Mouse (Mus musculus) lung, postnatal 36 days (tissue): ENCODE results near the gene Gbe1.

Experiments used
- DNase-seq: peaks from one replicate; pipeline ENCODE4 v3.0.0; 2022; ENCODE audit warnings: mixed read lengths

The Gbe1 gene

DNA sequence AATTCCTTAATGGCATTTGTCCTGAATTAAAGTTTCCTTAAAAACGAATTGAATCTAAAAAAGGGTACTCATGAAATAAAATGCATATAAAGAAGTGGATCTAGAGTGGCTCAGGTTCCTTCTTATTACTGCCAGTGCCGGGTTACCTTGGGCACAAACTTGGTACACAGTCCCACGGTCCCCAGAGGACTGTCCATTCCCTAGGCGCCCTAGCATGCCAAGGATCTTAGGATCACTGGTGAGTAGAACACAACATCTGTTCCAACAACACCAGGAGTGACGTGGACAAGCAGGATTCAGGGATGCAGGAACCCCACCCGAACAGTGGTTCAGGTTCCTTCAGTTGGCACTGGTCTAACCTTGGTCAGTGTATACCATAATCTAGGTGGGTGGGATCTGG, 44.6 kb downstream of the Gbe1 start:
- DNase-seq = no peak

DNA sequence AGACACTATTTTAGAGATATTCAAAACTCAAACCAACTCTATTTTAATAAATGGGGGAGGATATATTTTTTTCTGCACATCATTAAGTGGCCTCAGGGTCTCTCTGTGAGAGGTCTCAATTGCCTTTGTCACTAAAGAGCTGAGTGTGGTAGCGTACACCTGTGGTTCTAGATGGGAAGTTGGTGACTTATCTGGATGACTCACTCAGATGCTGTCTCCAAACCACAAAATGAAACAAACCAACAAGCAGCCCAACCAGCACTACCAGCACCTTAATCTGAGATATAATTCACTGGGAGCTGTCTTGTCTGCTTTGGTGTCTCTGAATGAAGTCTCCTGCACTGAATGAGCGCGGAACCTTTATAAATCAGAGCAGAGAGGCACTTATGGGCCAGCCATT, 51.5 kb downstream of the Gbe1 start:
- no peak for DNase-seq

- DNase-seq = no peak
Measured at GRCm38 (mm10) chr16:70381045-70381444, 67.3 kb downstream of the Gbe1 start.

DNA sequence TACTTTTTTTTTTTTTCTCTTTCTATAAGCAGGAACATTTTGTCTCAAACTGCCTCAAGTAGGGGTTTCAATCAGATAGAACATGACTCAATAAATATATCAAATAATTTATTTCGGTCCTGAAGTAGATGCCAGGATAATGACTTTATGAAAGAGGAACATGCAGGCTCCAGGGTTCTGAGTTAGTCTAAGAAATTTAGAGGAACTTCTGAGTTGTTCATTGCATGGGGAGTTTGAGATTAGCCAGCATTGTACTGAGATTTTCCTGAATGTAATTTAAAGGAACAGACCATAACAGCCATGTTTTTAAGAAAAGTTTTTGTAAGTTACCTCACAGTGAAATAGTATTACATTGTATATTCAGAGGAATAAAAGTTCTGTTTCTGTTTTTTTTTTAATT, 71.7 kb downstream of the Gbe1 start:
- DNase-seq = no peak

- no peak for DNase-seq
Measured at GRCm38 (mm10) chr16:70387385-70387784, 73.6 kb downstream of the Gbe1 start.

DNA sequence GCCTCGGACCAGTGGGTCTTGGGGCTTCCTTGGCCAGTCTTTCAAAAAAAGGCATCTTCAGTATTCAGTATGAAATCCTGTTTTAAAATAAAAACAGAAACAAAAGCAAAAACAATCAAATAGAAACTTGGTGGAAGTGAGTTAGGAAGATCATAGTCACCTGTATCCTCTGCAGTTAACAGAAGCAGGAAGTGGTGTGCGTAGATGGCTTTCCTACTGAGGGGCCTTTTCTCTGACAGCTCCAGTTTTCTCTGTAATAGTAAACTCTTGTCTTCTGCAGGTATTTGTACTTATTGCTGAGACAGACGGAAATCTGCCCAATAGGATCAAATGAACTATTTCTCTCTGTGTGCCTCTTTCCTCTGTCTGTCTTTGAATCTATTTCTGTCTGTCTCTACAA, 81.5 kb downstream of the Gbe1 start:
- DNase-seq = no peak

DNA sequence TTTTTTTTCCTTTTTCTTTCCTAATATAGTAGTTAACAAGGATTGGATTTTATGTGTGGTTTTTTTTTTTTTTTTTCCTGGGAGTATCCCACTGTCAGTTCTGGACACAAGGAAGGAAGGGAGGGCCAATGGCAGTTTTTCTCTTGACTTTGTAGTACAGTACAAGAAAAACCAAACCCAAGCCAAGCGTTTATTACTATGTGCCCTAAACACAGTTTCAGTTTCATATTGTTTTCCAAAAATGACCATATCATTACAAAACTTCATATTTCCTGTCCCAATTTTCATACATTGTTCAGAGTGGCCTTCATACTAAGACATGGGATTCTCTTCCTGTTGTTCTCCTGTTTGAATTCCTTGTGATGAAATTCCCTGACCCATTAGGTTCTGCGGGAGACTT, 94.0 kb downstream of the Gbe1 start:
- DNase-seq = no peak

- no peak for DNase-seq
Measured at GRCm38 (mm10) chr16:70421077-70421476, 107.3 kb downstream of the Gbe1 start.

- no peak for DNase-seq
Measured at GRCm38 (mm10) chr16:70449520-70449919, 135.8 kb downstream of the Gbe1 start.

DNA sequence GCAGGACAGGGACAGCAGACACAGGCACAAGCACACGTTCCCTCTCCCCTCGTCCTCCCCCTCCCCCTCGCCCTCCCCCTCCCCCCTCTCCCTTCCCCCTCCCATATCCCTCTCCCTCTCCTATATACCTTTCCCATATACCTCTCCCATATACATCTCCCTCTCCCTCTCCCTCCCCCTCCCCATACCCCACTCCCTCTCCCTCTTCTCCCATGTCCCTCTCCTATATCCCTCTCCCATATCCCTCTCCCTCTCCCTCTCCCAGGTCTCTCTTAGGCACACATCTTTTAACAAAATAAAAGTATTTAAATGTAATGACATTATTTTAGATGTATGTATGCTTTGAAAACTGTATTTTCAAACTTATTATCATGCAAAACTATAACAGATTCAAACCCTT, 161.8 kb downstream of the Gbe1 start:
- no peak for DNase-seq

- DNase-seq = no peak
Measured at GRCm38 (mm10) chr16:70476161-70476560, 162.4 kb downstream of the Gbe1 start.

- DNase-seq = no peak
Measured at GRCm38 (mm10) chr16:70480494-70480893, 166.7 kb downstream of the Gbe1 start.

GRCm38 (mm10) chr16:70506457-70506856, 192.7 kb downstream of the Gbe1 start:
- DNase-seq = no peak

DNA sequence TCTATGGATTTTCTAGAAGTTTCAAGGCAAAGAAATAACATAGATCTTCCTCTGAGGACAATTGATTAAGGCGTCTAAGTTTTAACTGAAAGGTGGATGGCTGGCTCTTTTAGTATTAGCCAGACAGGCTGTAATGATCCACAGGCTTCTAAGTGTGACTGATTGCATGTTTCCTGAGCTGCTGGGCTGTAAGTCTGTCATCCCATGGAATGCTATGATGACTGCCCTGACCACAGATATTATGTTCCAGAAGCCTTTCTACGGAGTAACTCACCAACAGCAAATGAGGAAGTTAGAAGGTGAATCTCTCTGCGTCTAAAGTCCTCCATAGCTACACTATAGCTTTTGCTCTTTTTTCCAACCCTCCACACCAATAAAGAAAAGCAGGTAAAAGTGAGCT, 197.2 kb downstream of the Gbe1 start:
- no peak for DNase-seq

DNA sequence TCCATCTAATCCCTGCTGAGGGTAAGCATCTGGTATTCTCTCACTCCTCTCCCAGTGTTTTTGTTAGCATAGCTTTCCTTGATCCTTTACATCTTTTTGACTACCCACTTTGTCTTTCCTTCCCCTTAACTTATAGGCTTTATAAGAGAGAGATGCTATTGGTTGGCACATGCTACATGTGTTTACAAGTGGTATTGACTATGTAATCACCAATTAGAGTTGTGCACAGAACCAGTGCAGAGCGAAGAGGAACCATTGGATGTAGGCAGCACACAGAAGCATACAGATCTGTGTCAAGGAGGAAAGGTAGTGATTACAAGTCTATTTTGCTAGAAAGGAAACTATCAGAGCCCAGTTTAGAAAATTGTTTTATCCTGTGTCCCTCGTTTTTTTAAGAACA, 209.1 kb downstream of the Gbe1 start:
- no peak for DNase-seq

DNA sequence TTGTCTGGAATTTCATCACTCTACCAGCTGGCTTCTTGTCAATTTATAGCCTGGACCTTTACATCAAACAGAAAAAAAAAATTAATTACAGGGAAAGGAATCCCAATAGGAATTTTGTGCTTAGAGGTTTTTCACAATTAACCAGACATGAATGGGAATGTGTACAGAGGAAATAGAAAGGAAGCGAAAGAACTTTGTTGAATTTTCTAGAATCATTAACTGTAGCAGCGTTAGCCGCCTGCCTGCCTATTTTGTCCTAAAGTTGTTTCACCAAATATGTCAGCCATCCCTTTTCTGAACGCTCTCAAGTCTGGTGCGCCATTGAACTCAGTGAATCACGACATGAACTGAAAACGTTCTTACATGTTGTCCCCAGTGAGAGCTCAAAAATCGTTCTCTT, 209.8 kb downstream of the Gbe1 start:
- DNase-seq = no peak

DNA sequence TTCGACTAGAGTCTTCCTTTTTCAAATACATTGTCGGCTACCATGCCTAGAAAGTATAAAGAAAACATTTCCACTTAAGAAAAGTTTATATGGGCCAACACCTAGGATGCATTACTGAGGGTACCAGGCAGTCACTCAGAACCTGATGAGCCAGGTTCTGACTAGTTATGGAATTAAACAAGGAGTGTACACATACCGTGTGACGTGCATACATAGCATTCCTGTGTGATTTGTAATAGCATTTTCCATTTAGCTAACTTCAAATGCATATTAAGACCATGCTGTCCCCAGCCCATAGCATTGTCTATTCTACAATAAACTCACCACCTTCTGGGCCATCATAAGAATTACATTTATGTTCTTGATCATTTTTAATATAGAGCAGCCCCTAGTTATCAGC, 210.5 kb downstream of the Gbe1 start:
- no peak for DNase-seq

- DNase-seq = no peak
Measured at GRCm38 (mm10) chr16:70527224-70527623, 213.5 kb downstream of the Gbe1 start.

DNA sequence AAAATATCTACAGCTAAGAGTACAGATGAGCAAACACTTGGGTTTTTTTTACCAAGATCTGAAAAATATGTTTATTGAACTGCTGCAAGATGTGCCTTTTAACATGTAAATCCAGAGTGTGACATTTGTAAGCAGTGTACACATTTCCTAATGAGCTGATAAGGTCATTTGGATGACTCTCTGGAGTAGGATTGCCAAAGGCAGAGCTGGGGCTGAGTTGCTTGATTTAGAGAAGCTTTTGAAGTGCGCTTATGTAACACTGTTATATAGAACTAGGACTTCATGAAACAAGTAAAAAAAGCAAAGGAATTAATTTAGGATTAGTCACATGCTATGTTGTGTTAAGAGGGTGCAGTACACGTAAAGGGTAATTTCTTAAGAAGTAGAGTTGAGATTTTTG, 221.5 kb downstream of the Gbe1 start:
- DNase-seq = peak; percentile 10

DNA sequence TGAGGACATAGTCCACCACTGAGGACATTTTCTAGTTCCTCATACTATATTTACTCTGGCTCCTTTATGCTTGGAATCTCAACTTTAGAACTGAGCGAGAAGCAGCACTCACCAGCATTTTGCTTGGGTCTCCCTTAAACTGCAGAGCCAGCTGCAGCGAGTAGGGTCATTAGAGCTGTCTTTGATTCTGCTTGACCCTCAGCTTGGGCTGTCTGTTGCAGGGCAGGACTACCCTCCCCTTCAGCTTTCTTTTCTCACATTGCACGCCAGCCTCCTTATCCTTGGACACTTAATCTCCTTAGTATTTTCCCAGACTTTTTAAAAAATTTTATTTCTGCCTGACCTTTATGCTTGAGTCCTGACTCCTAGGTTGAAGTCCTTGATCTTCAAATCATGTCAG, 237.1 kb downstream of the Gbe1 start:
- DNase-seq = no peak

DNA sequence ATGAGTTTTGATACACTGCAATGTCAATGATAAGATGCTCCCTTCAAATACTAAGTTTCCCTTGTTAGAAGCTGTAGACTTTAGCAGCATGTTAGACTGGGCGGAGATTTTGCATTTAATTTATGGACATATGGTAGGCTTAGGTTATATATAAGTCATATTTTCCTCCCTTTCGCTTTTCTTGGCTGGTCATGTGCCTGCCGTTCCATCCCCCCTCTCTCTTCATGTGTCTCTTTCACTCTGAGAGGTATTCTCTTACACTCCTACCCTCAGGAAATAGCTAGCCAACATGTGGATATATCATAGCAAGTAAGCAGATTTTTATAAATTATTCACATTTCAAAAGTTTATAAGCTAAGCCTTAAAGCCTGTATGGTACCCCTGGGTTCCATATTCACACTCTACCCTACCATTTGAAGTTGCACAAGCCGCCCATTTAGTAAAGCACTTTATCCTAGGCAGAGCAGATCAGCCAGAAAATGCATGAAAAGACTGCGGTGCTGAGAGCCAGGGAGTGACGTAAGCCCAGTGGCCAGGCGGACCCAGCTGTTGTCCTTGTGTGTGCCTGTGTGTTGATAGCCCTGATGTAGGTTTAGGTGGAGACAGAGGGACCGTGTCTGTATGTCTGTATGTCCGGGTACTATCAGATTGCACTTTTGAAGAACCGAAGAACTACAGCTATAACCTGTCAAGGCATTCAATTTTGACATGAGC, 248.0 kb downstream of the Gbe1 start:
- peak; percentile 83 for DNase-seq

- no peak for DNase-seq
Measured at GRCm38 (mm10) chr16:70562574-70562973, 248.8 kb downstream of the Gbe1 start.

DNA sequence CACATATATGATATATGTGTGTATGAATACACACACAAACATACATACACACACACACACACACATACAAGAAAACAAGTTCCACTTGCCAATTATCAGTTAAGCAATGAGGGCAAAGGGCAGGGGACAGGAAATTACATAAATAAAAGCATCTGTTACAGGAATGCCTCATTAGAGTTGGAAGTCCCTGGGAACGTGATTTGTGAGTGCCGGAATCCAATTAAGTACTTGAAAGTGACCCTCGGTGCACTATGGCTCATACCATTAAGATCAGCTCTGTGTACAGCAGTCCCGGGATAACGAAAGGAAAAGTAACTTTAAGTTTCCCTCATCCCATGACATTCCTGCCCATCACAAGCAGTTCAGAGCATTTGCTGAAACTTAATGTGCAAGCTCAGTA, 249.7 kb downstream of the Gbe1 start:
- DNase-seq = peak; percentile 51

DNA sequence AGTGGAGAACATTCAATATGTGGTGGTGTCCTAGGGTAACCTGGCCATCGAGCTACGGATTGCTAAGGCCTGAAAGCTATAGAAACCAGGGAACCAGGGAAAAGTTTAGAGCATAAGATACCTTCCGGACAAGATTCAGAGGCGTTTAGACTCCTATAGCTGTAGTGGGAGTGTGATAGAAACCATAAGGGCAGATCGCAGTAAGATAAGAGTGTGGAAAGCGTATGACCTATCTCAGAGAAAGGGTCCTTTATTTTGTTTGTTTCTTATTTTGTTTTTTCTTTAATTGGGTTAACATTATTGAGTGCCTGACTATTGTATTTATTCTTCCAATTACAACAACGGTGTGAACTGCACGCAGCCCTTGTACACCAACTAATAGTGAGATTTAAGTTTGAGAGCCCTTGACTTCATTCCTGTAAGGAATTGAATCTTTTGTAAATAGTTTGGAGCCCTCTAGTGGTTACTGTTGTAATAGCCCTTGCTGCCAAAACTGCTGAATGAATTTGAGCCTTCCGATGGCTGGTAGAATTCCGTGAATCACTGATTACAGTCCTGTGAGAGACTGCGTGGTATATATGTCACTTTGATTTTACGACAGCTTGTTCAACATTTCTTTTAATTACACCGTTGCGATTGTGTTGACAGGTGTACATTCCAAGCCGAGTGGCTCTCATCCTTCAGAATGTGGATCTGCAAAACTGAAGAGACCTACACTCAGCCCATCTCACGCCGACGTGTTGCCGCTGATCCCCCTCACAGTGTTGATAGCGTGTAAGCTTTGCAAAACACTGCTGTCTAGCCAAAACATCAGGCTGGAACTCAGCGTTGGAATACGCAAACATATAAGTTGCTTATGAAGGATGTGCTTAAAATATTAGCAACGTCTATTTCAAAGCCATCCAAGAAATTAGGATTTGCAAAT, 254.9 kb downstream of the Gbe1 start:
- peak; percentile 79 for DNase-seq
